Mouse (Mus musculus) kidney, adult 9 months (tissue): Measurements from ENCODE around the gene Asb12.
"Not testable (repeated sequence)": the region's sequence is repeated elsewhere in the genome, so short reads cannot be mapped to it uniquely, and the experiment has no call there.

Experiments used
- DNase-seq: peaks from one replicate; pipeline ENCODE4 v3.0.0; 2022

Asb12 gene

DNA sequence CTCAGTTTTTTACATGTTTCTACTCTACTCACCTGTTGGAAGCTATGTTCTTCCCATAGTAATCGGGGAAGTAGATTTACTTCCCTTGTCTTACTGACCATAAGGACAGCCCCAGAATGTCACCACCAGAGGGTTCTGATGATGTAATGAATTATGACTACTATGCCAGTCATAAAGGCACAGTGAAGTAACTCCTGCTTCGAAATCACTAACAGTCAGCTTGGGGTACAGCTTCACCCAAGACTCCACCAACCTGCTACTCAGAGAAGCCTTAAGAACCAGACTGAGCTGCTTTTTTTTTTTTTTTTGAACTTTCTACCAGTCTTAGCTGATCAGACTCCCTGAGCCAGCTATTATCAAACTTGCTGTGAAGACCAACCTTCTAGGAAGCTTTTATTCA is at the start of gene Asb12, which contains the start of gene Pfn5:
Gene Asb12 (minus strand): TSS at position 101 of the 400 bp plus-strand sequence.
Gene Pfn5 (plus strand): TSS at position 218 of the 400 bp plus-strand sequence.
- DNase-seq: no peak

DNA sequence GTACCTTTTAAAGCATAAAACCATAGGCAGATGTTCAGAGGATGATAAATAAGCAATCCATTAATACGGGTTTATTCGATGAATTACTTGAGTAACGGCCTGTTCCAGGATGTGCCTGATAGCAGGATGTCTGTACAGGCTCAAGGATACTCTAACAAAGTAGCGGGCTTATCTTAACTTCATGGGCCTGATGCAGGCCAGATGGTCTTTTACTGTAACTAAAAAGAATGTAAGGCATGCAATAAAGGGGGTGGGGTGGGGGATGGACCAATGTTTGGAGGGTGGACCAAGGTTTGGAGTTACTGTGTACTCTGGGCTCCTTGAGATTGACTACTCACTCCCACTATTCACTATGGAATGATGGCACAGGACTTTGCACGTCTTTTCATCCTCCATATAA is 42.8 kb upstream of the Asb12 start:
- DNase-seq: no peak

DNA sequence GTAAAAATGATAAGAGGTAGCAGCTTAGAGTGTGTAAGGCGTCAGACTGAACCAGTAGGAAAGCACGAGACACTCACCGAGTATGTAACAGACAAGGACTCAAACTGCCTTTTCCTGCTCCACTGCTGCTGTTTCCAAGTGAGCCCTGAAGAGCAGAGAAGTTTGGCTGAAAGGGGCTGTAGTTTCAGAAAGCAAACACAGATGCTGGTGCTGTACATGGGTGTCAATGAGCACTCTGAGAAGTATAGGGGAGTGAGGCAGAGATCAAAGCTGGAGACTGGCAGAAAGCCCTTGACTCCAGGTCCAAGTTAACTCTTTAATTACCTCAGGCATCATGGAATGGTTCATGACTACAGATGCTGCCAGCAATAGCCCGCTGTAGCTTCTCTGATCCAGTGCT is 3.5 kb downstream of the Asb12 start:
- DNase-seq: no peak

DNA sequence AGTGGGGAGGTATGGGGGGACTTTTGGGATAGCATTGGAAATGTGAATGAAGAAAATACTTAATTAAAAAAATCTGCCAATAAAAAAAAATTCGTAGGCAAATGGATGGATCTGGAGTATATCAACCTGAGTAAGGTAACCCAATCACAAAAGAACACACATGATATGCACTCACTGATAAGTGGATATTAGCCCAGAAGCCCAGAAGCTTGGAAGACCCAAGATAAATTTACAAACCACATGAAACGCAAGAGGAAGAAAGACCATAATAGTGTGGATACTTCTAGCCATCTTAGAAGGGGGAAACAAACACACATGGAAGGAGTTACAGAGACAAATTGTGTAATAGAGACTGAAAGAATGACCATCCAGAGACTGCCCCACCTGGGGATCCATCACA is 22.3 kb downstream of the Asb12 start:
- DNase-seq: not testable (repeated sequence)

DNA sequence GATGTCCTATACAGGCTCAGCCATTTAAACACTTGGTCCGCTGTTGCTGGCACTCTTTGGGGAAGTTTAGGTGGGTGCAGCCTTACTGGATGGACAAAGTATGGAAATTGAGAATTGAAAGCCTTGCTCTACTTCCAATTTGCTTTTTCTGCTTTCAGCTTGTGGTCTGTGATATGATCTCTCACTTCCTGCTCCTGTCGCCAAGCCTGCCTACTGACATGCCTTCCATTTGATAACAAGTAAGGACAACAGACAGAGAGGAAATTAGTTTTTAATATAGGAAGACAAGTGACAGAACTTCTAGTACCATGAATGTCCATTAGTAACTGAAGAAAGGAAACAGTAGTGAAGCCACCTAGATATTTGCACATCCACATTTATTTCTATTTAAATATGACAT is 32.6 kb downstream of the Asb12 start:
- no peak for DNase-seq

DNA sequence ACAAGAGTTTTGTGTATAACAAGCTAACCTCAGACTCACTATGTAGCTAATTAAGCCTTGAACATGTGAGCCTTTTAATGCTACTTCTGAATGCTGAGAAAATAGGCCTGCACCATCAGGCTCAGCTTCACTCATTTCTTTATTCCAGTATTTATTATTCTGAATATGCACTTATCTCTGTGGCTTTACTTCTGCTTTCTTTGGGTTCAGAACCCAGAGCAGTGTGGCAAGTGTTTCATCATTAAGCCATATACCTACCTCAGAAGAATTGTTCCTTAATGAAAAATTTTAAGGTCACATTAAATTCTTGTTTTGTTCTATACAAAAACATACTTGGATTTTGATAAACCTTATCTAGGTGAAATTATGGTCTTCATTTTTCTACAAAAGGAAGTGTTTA is 33.9 kb downstream of the Asb12 start:
- DNase-seq: no peak

DNA sequence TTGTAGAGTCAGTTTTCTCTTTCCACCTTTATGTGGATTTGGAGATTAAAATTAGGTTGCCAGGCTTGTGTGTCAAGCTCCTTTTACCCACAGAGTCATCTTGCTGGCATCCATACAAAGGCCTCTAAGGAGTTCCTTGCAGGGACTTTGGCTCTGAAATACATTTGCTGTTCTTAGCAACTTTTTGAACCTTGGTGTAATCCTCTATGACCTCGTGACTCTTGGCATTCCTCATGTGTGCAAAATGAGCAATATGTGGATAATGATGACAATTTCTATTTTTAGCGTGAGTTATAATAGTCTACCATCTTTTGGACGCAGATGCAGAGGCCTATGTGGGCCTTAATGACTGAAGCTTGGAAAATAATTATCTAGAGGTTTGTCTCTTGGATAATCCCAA is 100.6 kb downstream of the Asb12 start:
- DNase-seq: peak; percentile 50

DNA sequence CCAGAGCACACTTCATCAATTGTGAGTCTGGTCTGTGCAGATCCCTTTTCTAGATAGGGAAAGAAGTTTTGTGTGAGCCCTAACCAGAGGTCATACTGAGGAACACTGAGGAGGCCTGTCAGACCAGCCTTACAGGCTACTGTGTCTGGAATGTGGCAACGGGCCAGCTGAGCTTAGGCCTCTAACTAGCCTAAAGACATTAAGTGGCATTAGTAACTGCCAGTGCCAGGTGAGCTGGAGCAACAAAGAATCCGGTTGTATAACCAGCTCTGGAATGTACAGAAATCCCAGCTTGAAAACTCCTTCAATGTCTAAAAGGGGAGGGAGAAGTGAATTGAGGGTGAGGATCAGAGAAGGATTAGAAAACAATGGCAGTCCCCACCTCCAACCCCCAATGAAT is 111.9 kb downstream of the Asb12 start:
- DNase-seq: peak; percentile 80

DNA sequence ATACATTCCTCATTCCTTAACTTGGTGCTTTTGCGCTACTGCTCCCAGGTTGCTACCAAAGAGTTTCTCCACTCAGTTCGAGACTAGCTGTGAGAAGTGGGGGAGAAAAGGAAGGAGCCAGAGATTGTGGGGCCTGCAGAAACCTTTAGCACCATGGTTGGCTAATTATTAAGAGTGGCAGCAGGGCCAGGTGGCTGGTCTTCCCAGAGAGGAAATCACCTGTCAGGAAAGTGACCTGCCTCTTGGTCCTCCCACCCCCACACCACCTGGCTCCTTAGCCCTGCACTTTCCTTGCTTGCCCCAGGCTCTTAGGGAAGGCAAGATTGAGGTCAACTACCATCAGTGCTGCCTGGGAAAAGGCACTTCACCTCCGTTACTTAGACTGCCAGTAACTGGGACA is 112.6 kb downstream of the Asb12 start:
- DNase-seq: no peak

DNA sequence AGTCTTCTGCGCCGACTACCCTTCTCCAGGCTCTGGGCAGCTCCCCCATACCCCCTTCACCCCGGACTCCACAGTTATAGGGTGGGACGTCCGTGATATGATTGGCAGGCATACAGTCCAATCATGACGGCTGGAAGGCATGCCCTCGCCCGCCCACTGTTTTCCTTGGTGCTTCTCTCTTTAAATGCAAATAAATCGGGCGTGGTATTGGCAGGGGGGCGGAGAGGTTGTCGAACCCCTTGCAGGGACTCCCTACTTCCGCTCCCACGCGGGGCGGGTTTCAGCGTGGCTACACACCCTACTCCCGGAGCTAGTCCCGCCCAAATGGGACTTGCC is 113.0 kb downstream of the Asb12 start, which contains the start of gene Amer1:
Gene Amer1 (minus strand): TSS at position 97 of the 336 bp plus-strand sequence.
- DNase-seq: peak; percentile 97

DNA sequence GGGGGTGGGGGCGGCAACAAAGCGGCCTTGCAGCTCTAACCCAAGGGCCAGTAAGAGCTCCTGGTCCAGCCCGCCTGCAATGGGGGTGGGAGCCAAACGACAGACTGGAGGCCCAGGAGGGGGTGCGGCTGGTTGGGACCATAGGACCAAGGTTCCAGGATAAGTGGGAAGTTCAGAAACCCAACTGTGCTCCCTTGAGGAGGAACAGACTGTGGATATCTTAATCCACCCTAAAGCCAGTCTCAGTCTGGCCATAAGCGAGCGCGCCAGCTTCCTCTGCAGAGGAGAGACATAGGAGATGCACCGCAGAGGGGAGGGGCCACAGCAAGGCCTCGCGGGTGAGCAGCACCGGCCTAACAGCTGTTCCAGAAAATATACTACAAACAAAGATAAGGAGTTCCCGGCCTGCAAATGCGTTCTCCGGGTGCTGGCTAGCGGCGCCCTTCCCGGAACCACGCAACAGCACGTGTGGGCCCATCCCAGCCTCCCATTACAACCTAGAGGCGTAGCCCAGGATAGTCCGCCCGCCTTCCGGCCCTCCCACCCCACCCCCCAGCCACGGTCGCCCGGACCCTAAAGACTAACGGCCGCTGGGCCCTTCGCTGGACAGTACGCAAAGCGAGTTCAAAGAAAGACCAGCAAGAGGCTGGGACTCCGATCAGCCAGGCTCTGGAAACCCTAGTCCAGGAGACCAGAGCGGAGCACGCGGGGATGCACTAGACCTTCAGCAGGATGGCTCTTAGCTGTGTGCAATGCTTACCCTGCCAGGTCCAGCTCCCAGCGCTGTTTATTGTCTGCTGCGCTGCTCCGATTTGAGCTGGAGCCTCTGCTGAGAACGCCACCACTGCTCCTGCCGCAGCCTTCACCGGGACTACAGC is 113.7 kb downstream of the Asb12 start:
- DNase-seq: no peak

DNA sequence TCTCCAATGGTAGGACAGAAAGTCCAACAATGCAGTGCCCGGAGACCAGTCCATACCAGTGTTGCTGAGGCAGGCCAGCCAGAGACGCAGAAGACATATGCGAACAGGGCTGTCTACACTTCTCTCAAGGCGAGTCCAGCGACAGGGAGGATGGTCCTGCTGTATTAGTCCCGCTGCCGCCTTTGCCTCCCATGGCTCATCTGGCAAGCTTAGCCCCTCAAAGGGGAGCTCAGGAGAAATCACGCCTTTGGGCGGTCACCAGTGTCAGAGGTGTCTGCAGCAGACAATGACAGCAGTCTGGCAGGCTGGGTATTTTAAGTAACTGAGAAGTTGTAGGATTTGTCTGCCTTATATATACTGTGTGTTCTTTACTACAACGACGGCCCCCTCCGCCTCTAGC is 114.4 kb downstream of the Asb12 start:
- DNase-seq: no peak

DNA sequence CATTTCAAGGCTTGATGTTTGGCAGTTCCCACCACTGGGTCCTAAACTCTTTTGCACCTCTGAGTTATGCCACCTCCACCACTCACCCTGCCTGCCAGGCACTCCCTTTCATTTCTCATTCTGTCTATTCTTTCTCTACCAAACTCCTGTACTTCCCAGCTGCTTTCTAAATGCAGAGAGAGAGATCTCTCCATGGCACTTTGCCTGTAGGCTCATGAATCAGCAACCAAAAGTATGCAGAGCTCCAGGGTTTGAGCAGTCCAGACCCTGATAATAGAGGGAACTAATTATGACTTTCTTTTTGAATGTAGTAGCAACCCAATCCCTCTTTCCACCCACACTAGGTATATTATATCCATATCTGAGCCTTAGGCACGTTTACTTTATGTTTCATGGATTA is 115.5 kb downstream of the Asb12 start:
- DNase-seq: no peak

DNA sequence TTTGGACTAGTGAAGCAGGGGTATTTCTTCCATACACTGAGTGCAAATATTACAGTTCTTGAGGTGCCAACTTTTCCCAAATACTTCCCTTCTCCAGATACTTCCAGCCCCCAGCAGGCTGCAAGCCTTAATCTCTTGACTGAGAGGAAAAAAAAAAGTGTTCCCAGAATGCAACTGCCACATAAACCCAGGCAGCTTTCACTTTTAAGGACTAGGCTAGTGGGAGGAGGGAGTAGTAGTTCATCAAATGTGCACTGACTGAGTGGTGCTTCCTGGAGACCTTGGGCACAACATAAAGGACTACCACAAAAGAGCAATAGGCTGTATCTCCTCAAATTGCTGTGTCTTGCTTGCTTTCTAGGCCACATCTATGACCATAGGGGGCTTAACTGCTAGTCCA is 116.5 kb downstream of the Asb12 start:
- DNase-seq: no peak

DNA sequence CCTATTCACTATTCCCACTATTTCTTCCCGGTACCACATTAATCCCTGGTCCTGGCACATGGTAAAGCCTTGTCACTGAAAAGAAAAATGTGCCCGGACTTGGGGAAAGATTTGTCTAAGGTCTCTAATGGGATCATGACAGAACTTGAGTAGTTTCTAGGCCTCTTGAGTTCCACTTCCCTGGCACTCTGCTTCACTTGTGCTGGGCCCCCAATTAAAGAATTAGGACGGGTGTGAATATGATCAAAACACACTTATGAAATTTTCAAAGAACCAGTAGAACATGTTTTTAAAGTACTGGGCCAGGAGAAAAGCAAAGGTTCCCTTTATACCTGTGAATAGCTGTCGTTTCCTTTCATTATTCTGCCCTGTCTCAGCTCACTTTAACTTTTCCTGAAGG is 119.3 kb downstream of the Asb12 start:
- no peak for DNase-seq

DNA sequence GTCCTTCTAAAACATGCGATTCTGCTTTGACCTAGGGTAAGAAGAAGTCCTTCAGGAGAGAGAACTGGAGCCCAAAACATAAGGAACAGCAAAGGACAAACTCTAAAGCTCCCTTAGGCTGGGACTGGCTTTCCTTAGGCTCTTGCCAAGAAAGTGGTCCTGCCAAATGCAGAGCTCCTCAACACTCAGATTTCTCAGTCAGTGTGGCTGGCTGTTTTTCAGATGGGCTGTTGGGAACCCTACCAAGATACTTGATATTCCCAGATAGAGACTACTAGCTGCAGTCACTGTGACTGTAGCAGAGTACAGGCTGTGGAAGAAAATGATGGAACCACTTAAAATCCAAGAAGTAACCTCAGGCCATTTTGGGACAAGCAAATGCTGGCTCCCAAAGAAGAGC is 120.6 kb downstream of the Asb12 start:
- DNase-seq: no peak
